Mouse (Mus musculus) splenic B cell, adult 2 months (primary cell): ENCODE measurements around the gene Znhit6.
A peak's percentile ranks its signal among the peaks of the same experiment; 100 is the strongest.

Experiments used
- DNase-seq: peaks from one replicate; pipeline ENCODE4 v3.0.0-alpha.2; 2011; ENCODE audit warnings: low read depth, low spot score
- H3K27me3 ChIP-seq: 2 replicates; pipeline ENCODE4 v1.6.1; 2012; ENCODE audit warnings: mild to moderate bottlenecking, low read length, moderate library complexity, mixed read lengths; ENCODE audit not compliant: control insufficient read depth, poor library complexity, insufficient read depth, severe bottlenecking
- H3K36me3 ChIP-seq: 2 replicates; pipeline ENCODE4 v1.6.1; 2012; ENCODE audit warnings: mild to moderate bottlenecking, low read length, moderate library complexity, mixed read lengths; ENCODE audit not compliant: control insufficient read depth, poor library complexity, insufficient read depth, severe bottlenecking

The Znhit6 gene

GRCm38 (mm10) chr3:145575743-145576481 is at the start of gene Znhit6:
Znhit6 (plus strand) TSS chr3:145576205.
- no peaks in the 10 kb centered on the region for H3K27me3 ChIP-seq
- H3K36me3 ChIP-seq = peaks cover 5% of the 10 kb centered on the region
- DNase-seq = peak; percentile 92

- H3K27me3 ChIP-seq = no peaks in the 10 kb centered on the region
- no peaks in the 10 kb centered on the region for H3K36me3 ChIP-seq
- no peak for DNase-seq
Measured at GRCm38 (mm10) chr3:145537870-145538269, 38.1 kb upstream of the Znhit6 start.

GRCm38 (mm10) chr3:145548441-145549415 is 27.3 kb upstream of the Znhit6 start:
- no peaks in the 10 kb centered on the region for H3K27me3 ChIP-seq
- no peaks in the 10 kb centered on the region for H3K36me3 ChIP-seq
- no peak for DNase-seq

- no peaks in the 10 kb centered on the region for H3K27me3 ChIP-seq
- no peaks in the 10 kb centered on the region for H3K36me3 ChIP-seq
- no peak for DNase-seq
Measured at GRCm38 (mm10) chr3:145550216-145550615, 25.8 kb upstream of the Znhit6 start.

DNA sequence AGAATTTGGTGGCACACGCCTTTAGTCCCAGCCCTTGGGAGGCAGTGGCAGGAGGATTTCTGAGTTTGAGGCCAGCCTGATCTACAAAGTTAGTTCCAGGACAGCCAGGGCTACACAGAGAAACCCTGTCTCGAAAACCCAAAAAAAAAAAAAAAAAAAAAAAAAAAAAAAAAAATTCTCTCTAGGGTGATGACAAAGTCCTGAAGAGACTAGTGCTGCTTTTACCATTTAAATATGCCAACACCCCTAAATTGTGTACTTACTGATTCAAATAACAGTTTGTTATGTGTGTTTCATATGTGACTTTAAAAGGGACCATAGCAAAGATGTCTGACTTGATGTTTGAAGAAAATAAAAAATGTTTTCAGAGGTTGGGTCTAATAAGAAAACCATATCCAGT is 21.6 kb upstream of the Znhit6 start:
- H3K27me3 ChIP-seq = no peaks in the 10 kb centered on the region; the same call in none of the 2 replicates
- DNase-seq = no peak
- H3K36me3 ChIP-seq = no peaks in the 10 kb centered on the region

GRCm38 (mm10) chr3:145556206-145556605 is 19.8 kb upstream of the Znhit6 start:
- H3K27me3 ChIP-seq = no peaks in the 10 kb centered on the region; the same call in none of the 2 replicates
- no peak for DNase-seq

DNA sequence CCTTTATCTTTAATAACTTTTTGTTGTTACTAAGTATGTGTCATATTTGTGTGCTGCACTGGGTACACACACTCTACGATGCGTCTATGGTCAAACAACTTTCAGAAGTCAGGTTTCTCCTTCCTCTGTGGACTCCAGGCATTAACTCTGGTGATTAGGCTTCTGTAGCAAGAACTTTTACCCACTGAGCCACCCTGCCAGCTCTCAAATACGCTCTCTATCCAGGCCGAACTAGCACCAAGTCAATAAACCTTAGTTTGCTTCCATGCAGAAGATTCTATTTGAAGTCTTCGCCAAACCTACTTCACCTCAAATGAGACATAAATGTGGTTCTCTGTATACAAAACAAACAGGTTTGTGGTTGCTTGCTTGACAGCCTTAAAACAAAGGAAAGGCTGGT is 16.3 kb upstream of the Znhit6 start:
- DNase-seq = no peak
- Histone ChIP-seq H3K36me3 (no peaks in the 10 kb centered on the region), H3K27me3 (no peaks in the 10 kb centered on the region; the same call in none of the 2 replicates)

More at GRCm38 (mm10) chr3:145556206-145556605, 19.8 kb upstream of the Znhit6 start:
- no peaks in the 10 kb centered on the region for H3K36me3 ChIP-seq

GRCm38 (mm10) chr3:145560117-145560516 is 15.9 kb upstream of the Znhit6 start:
- DNase-seq = no peak
- H3K36me3 ChIP-seq = no peaks in the 10 kb centered on the region

DNA sequence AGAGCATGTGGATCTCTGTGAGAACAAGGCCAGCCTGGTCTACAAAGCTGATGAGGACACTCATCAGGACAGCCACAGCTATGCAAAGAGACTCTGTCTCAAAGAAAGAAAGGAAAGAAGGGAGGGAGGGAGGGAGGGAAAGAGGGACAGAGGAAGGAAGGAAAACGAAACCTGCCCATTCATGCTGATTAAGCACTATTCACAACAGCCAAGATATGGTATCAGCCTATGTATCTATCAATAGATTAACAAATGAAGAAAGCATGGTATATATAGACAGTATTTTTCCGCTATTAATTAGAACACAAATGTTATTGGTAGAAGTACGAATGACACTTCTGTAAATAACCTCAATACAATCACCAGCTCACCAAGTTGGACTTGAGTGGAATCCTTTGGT is 1.5 kb upstream of the Znhit6 start:
- DNase-seq = no peak
- H3K27me3 ChIP-seq = no peaks in the 10 kb centered on the region
- peaks cover 3% of the 10 kb centered on the region; the same call in 1 of the 2 replicates for H3K36me3 ChIP-seq

More at GRCm38 (mm10) chr3:145560117-145560516, 15.9 kb upstream of the Znhit6 start:
- H3K27me3 ChIP-seq = no peaks in the 10 kb centered on the region; the same call in none of the 2 replicates

GRCm38 (mm10) chr3:145575340-145575739 is 665 bp upstream of the Znhit6 start:
- no peak for DNase-seq
- Histone ChIP-seq H3K27me3 (no peaks in the 10 kb centered on the region), H3K36me3 (peaks cover 4% of the 10 kb centered on the region)

GRCm38 (mm10) chr3:145576482-145576822 is 447 bp downstream of the Znhit6 start:
- H3K27me3 ChIP-seq = no peaks in the 10 kb centered on the region
- H3K36me3 ChIP-seq = peaks cover 5% of the 10 kb centered on the region
- no peak for DNase-seq

DNA sequence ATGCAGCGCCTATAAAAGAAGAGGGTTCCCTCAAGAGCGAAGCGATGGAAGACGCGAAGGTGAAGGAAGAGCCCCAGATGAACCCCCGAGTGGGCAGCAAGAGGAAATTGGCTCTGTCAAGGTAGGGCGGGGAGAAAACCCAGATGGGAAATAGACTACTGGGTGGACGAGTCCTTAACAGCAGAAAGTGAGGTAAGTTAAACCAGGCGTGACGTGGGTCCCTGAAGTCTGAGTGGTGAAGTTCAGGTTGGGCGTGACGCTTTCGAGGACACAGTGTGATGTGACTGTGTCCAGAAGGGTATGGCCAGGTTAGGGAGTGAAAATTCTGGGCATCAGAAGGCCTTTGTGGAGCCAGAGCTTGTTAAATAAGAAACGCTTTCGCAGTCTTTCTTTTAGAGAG is 871 bp downstream of the Znhit6 start:
- peak; percentile 19 for DNase-seq
- Histone ChIP-seq H3K27me3 (no peaks in the 10 kb centered on the region), H3K36me3 (peaks cover 5% of the 10 kb centered on the region)

GRCm38 (mm10) chr3:145583043-145583442 is 7.0 kb downstream of the Znhit6 start:
- H3K36me3 ChIP-seq = peaks cover 9% of the 10 kb centered on the region
- no peaks in the 10 kb centered on the region for H3K27me3 ChIP-seq
- DNase-seq = no peak

- Histone ChIP-seq H3K36me3 (peaks cover 9% of the 10 kb centered on the region), H3K27me3 (no peaks in the 10 kb centered on the region)
- peak; percentile 5 for DNase-seq
Measured at GRCm38 (mm10) chr3:145583522-145584200, 7.7 kb downstream of the Znhit6 start.
